Mouse (Mus musculus) granulocyte monocyte progenitor cell, adult 5-6 weeks (primary cell): ENCODE results near the gene Olfr339. TPM values are rescaled to one million over a fixed set of nuclear protein-coding genes. Genes with fewer than 3 reads are reported as not detected.
"Not testable (repeated sequence)": the region's sequence is repeated elsewhere in the genome, so short reads cannot be mapped to it uniquely, and the experiment has no call there.

Source experiments
- ATAC-seq: replicated peaks from 2 replicates; pipeline ENCODE4 v1.8.0; 2016; ENCODE audit warnings: mild to moderate bottlenecking, moderate TSS enrichment, inconsistent platforms; ENCODE audit not compliant: poor library complexity, severe bottlenecking
- total RNA-seq, 2 experiments: library from RNA; stranded (forward) in 1 of 2; stranded (reverse) in 1 of 2; fragments of 200-712, 200-1000 nt in 1 of 2; fragments of >200 nt in 1 of 2; fragmentation: Nextera tagmentation in 1 of 2; gene quantifications; 2 replicates each; pipeline ENCODE4 v1.2.3; 2014 to 2017

Olfr339 gene
- total RNA-seq (2014; fragmentation: Nextera tagmentation): not detected in 2 replicates
- total RNA-seq (2017): not detected in 2 replicates

- ATAC-seq: no peak
Measured at GRCm38 (mm10) chr2:36418647-36419046, at the start of gene Olfr339. TSS of gene Olfr339 (plus strand) at chr2:36418947.

- no peak for ATAC-seq
Measured at GRCm38 (mm10) chr2:36373219-36373618, 45.5 kb upstream of the Olfr339 start, which contains the start of gene Olfr338. TSS of gene Olfr338 (plus strand) at chr2:36373519.

- not testable (repeated sequence) for ATAC-seq
Measured at GRCm38 (mm10) chr2:36415174-36415573, 3.6 kb upstream of the Olfr339 start.

- ATAC-seq: not testable (repeated sequence)
Measured at GRCm38 (mm10) chr2:36415591-36415990, 3.2 kb upstream of the Olfr339 start.

- no peak for ATAC-seq
Measured at GRCm38 (mm10) chr2:36452287-36452686, 33.5 kb downstream of the Olfr339 start, which contains the start of gene Olfr340. TSS of gene Olfr340 (plus strand) at chr2:36452587.

GRCm38 (mm10) chr2:36473634-36474033 lies 54.9 kb downstream of the Olfr339 start:
- no peak for ATAC-seq

Other genes starting within 250 kb of the Olfr339 start
- 20.8 and 21.8 TPM in 2 replicates for gene Ptgs1, start 188.5 kb upstream of the Olfr339 start, total RNA-seq (2014; fragmentation: Nextera tagmentation)
- gene Ptgs1, start 188.5 kb upstream of the Olfr339 start, total RNA-seq (2017): 30.5 and 31.0 TPM in 2 replicates
- gene Olfr338, start 45.4 kb upstream of the Olfr339 start, total RNA-seq (2014; fragmentation: Nextera tagmentation): not detected in 2 replicates
- not detected in 2 replicates for gene Olfr338, start 45.4 kb upstream of the Olfr339 start, total RNA-seq (2017)
- gene Olfr340, start 33.6 kb downstream of the Olfr339 start, total RNA-seq (2014; fragmentation: Nextera tagmentation): not detected in 2 replicates
- gene Olfr340, start 33.6 kb downstream of the Olfr339 start, total RNA-seq (2017): not detected in 2 replicates
- gene Olfr341, start 63.5 kb downstream of the Olfr339 start, total RNA-seq (2014; fragmentation: Nextera tagmentation): not detected in 2 replicates
- not detected in 2 replicates for gene Olfr341, start 63.5 kb downstream of the Olfr339 start, total RNA-seq (2017)
- gene Olfr342, start 106.1 kb downstream of the Olfr339 start, total RNA-seq (2014; fragmentation: Nextera tagmentation): not detected in 2 replicates
- gene Olfr342, start 106.1 kb downstream of the Olfr339 start, total RNA-seq (2017): not detected in 2 replicates
- gene Olfr344, start 147.7 kb downstream of the Olfr339 start, total RNA-seq (2014; fragmentation: Nextera tagmentation): not detected in 2 replicates
- gene Olfr344, start 147.7 kb downstream of the Olfr339 start, total RNA-seq (2017): not detected in 2 replicates
- gene Olfr345, start 221.1 kb downstream of the Olfr339 start, total RNA-seq (2014; fragmentation: Nextera tagmentation): not detected in 2 replicates
- gene Olfr345, start 221.1 kb downstream of the Olfr339 start, total RNA-seq (2017): not detected in 2 replicates